Mouse (Mus musculus): ENCODE measurements at regions not wholly inside any gene's neighbourhood (a gene's known extent, or its start where the extent isn't known, plus 50 kb on each side); places are given as distances from the start of the nearest gene placed in this dataset.

DNA sequence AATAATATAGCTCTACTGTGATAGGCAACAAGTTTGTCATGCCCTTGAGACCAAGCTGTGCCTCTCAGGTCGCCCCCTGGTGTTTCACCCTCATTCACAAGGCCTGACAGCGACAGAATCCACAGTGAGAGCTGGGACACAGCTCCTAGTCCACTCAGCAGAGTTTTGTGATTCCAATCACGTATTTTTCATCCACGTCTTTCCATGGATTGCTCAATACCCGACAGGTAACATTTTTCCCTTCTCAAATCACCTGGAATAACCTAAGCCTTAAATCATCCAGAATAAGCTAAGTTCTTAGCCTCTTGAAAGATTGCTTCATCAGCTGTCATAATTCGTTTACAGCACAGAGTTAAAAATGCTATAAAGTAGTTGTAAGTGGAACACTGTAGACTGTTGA, 211.3 kb downstream of the Ccdc91 start:
- WGBS = 71% methylated on average over 6 of the region's 6 CpGs
- Histone ChIP-seq H3K4me2 (ENCODE audit: low read depth, low read length) (no peak overlapping the region), H3K4me3 (ENCODE audit: low read depth, low read length) (no peak overlapping the region), H3K4me1 (ENCODE audit: control insufficient read depth, insufficient read depth, low read length) (no peaks in the 10 kb centered on the region; the same call in 1 of the 2 replicates), H3K9ac (replicated peaks; ENCODE audit: low read length) (no peak overlapping the region), H3K9me3 (replicated peaks; ENCODE audit: control insufficient read depth, low read length) (no peaks in the 10 kb centered on the region), H3K36me3 (replicated peaks; ENCODE audit: control insufficient read depth, insufficient read depth, low read depth, low read length) (no peaks in the 10 kb centered on the region), H3K27me3 (ENCODE audit: control insufficient read depth, insufficient read depth, low read length) (no peaks in the 10 kb centered on the region), H3K27ac (replicated peaks; ENCODE audit: low read depth, low read length) (no peak overlapping the region)
- ATAC-seq (replicated peaks; ENCODE audit: insufficient number of reproducible peaks, low FRiP score, low TSS enrichment, low read depth) = no peak
- no peak for DNase-seq (ENCODE audit: low spot score)

DNA sequence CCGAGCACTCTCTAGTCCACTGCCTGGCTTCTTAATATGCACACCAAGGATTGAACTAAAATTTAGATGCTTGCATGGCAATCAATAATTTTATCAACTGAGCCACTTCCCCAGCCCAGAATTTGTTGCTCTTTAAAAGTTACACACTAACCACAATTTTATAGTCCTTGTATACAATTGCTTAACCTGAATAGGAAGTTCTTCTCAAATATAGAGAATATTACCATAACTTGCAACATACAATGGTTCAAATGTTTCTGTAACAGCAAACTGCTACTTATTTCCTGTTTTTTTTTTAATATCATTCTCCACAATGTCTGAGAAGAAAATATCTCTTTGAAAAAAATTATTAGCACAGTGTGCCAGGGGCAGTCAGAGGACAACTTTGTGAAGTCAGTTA, 222.6 kb downstream of the Ccdc91 start:
- Histone ChIP-seq H3K4me2 (ENCODE audit: low read depth, low read length) (no peak overlapping the region), H3K36me3 (replicated peaks; ENCODE audit: control insufficient read depth, insufficient read depth, low read depth, low read length) (no peaks in the 10 kb centered on the region), H3K4me1 (ENCODE audit: control insufficient read depth, insufficient read depth, low read length) (no peaks in the 10 kb centered on the region), H3K27me3 (ENCODE audit: control insufficient read depth, insufficient read depth, low read length) (no peaks in the 10 kb centered on the region), H3K9ac (replicated peaks; ENCODE audit: low read length) (no peak overlapping the region), H3K4me3 (ENCODE audit: low read depth, low read length) (no peak overlapping the region), H3K9me3 (replicated peaks; ENCODE audit: control insufficient read depth, low read length) (no peaks in the 10 kb centered on the region), H3K27ac (replicated peaks; ENCODE audit: low read depth, low read length) (no peak overlapping the region)
- no peak for DNase-seq (ENCODE audit: low spot score)
- no peak for ATAC-seq (replicated peaks; ENCODE audit: insufficient number of reproducible peaks, low FRiP score, low TSS enrichment, low read depth)
- 93% methylated on average over 1 of the region's 1 CpGs for WGBS

DNA sequence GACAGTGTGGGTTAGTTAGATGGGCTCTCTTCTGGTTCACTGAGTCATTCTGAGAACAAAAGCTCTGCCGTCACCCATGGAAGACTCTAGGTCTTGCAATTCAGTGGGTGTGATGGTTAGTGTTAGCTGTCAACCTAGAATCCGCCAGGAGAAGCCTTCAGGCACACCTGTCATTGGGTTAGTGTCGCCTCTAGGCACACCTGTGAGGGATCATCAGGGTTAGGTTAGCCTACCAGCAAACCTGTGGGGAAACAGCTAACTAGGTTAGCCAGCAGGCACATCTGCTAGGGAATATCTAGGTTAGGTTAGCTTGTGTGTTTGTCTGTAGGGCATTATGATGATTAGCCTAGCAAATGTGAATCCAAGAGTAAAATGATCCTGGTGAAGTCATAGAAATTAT, 223.8 kb downstream of the Ccdc91 start:
- ATAC-seq (replicated peaks; ENCODE audit: insufficient number of reproducible peaks, low FRiP score, low TSS enrichment, low read depth) = no peak
- no peaks in the 10 kb centered on the region for H3K9me3 ChIP-seq (replicated peaks; ENCODE audit: control insufficient read depth, low read length)
- no peak overlapping the region for H3K4me2 ChIP-seq (ENCODE audit: low read depth, low read length)

DNA sequence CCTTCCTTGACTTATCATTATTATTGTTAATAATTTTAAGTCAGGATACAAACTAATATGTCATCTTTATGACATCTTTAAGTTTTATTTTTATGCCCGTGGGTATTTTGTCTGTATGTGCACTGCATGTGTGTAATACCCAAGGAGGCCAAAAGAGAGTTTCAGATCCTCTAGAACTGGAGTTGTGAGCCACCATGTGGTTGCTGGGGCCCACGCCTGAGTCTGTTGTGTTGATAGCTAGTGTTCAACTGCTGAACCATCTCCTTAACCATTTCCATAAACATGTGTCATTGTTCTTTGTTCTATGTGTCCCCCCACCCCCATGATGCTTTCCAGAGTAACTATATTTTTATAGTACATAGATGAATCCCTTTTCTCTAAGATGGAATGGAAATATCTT, 225.0 kb downstream of the Ccdc91 start:
- Histone ChIP-seq H3K4me2 (ENCODE audit: low read depth, low read length) (no peak overlapping the region), H3K27ac (replicated peaks; ENCODE audit: low read depth, low read length) (no peak overlapping the region), H3K27me3 (ENCODE audit: control insufficient read depth, insufficient read depth, low read length) (no peaks in the 10 kb centered on the region), H3K4me1 (ENCODE audit: control insufficient read depth, insufficient read depth, low read length) (no peaks in the 10 kb centered on the region), H3K36me3 (replicated peaks; ENCODE audit: control insufficient read depth, insufficient read depth, low read depth, low read length) (no peaks in the 10 kb centered on the region), H3K4me3 (ENCODE audit: low read depth, low read length) (no peak overlapping the region), H3K9ac (replicated peaks; ENCODE audit: low read length) (no peak overlapping the region), H3K9me3 (replicated peaks; ENCODE audit: control insufficient read depth, low read length) (no peaks in the 10 kb centered on the region)
- ATAC-seq (replicated peaks; ENCODE audit: insufficient number of reproducible peaks, low FRiP score, low TSS enrichment, low read depth) (no peak), DNase-seq (ENCODE audit: low spot score) (no peak)
- 70% methylated on average over 2 of the region's 2 CpGs for WGBS

More for the DNA sequence above, 223.8 kb downstream of the Ccdc91 start:
- no peaks in the 10 kb centered on the region for H3K36me3 ChIP-seq (replicated peaks; ENCODE audit: control insufficient read depth, insufficient read depth, low read depth, low read length)
- no peaks in the 10 kb centered on the region for H3K27me3 ChIP-seq (ENCODE audit: control insufficient read depth, insufficient read depth, low read length)
- WGBS = 80% methylated on average over 3 of the region's 3 CpGs
- no peak overlapping the region for H3K9ac ChIP-seq (replicated peaks; ENCODE audit: low read length)
- H3K4me3 ChIP-seq (ENCODE audit: low read depth, low read length) = no peak overlapping the region
- H3K27ac ChIP-seq (replicated peaks; ENCODE audit: low read depth, low read length) = no peak overlapping the region
- H3K4me1 ChIP-seq (ENCODE audit: control insufficient read depth, insufficient read depth, low read length) = no peaks in the 10 kb centered on the region
- DNase-seq (ENCODE audit: low spot score) = no peak

DNA sequence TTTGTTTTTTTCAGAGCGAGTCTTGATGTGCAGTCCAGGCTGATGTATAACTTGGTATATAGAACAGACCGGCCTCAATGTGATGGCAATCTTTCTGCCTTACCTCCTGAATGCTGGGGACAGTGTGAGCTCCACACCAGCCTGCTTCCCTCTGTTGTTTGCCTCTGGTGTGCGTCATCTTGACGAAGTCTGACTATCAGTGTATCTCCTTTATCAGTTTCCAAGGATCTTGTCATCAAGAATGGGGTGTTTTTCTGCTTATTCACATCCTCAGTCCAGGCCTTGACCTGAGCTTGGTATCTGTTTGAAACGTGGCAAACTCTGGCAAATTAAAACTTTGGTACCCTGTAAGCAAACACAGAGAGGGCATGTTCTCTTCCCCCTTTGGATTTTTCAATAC, 226.3 kb downstream of the Ccdc91 start:
- no peak overlapping the region for H3K4me3 ChIP-seq (ENCODE audit: low read depth, low read length)
- no peak overlapping the region for H3K9ac ChIP-seq (replicated peaks; ENCODE audit: low read length)

DNA sequence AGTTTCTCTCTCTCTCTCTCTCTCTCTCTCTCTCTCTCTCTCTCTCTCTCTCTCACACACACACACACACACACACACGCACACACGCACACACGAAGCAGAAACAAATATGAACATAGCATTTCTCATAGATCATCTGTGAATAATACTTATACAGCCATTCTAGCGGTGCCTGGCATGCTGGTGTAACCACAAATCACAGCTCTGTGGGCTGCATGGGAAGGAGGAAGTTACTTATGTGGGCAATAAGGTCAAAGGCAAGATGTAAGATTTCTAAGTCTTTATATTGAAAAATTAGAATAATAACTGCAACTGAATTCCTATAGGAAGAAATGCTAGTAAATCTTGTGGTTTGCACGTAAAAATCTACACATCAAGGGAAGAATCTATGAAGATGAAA, 228.7 kb downstream of the Ccdc91 start:
- DNase-seq (ENCODE audit: low spot score) (no peak), ATAC-seq (replicated peaks; ENCODE audit: insufficient number of reproducible peaks, low FRiP score, low TSS enrichment, low read depth) (no peak)
- Histone ChIP-seq H3K27me3 (ENCODE audit: control insufficient read depth, insufficient read depth, low read length) (no peaks in the 10 kb centered on the region), H3K4me3 (ENCODE audit: low read depth, low read length) (no peak overlapping the region), H3K36me3 (replicated peaks; ENCODE audit: control insufficient read depth, insufficient read depth, low read depth, low read length) (no peaks in the 10 kb centered on the region), H3K4me1 (ENCODE audit: control insufficient read depth, insufficient read depth, low read length) (no peaks in the 10 kb centered on the region), H3K4me2 (ENCODE audit: low read depth, low read length) (no peak overlapping the region), H3K9ac (replicated peaks; ENCODE audit: low read length) (no peak overlapping the region), H3K9me3 (replicated peaks; ENCODE audit: control insufficient read depth, low read length) (no peaks in the 10 kb centered on the region), H3K27ac (replicated peaks; ENCODE audit: low read depth, low read length) (no peak overlapping the region)
- WGBS = 85% methylated on average over 5 of the region's 5 CpGs

More for the DNA sequence above, 226.3 kb downstream of the Ccdc91 start:
- no peak for DNase-seq (ENCODE audit: low spot score)
- 79% methylated on average over 5 of the region's 5 CpGs for WGBS
- no peak overlapping the region for H3K4me2 ChIP-seq (ENCODE audit: low read depth, low read length)
- H3K27ac ChIP-seq (replicated peaks; ENCODE audit: low read depth, low read length) = no peak overlapping the region
- H3K9me3 ChIP-seq (replicated peaks; ENCODE audit: control insufficient read depth, low read length) = no peaks in the 10 kb centered on the region
- no peaks in the 10 kb centered on the region for H3K27me3 ChIP-seq (ENCODE audit: control insufficient read depth, insufficient read depth, low read length)
- H3K4me1 ChIP-seq (ENCODE audit: control insufficient read depth, insufficient read depth, low read length) = no peaks in the 10 kb centered on the region
- H3K36me3 ChIP-seq (replicated peaks; ENCODE audit: control insufficient read depth, insufficient read depth, low read depth, low read length) = no peaks in the 10 kb centered on the region
- ATAC-seq (replicated peaks; ENCODE audit: insufficient number of reproducible peaks, low FRiP score, low TSS enrichment, low read depth) = no peak

DNA sequence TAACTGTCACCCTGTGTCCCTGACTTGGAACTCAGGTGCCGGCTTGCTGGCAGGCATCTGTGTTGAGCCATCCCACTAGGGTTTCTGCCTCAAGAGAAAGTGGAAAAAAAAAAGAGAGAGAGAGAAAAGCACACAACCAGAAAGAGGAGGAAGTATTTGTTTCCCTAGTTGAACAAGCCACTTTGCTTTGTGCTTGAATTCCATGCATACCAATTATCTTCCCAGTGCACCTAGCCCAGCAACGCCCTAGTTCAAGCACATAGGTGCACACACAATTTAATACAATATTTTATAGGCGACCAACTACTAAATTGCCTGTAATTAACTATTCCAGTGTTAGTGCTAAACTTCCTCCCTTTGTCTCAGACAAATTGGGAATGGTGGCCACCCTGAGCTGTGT, 230.3 kb downstream of the Ccdc91 start:
- H3K4me2 ChIP-seq (ENCODE audit: low read depth, low read length) = no peak overlapping the region
- no peak for DNase-seq (ENCODE audit: low spot score)
- no peaks in the 10 kb centered on the region for H3K9me3 ChIP-seq (replicated peaks; ENCODE audit: control insufficient read depth, low read length)
- H3K27me3 ChIP-seq (ENCODE audit: control insufficient read depth, insufficient read depth, low read length) = no peaks in the 10 kb centered on the region
- no peak overlapping the region for H3K9ac ChIP-seq (replicated peaks; ENCODE audit: low read length)
- no peaks in the 10 kb centered on the region for H3K4me1 ChIP-seq (ENCODE audit: control insufficient read depth, insufficient read depth, low read length)
- no peak overlapping the region for H3K4me3 ChIP-seq (ENCODE audit: low read depth, low read length)
- H3K27ac ChIP-seq (replicated peaks; ENCODE audit: low read depth, low read length) = no peak overlapping the region
- no peaks in the 10 kb centered on the region for H3K36me3 ChIP-seq (replicated peaks; ENCODE audit: control insufficient read depth, insufficient read depth, low read depth, low read length)
- no peak for ATAC-seq (replicated peaks; ENCODE audit: insufficient number of reproducible peaks, low FRiP score, low TSS enrichment, low read depth)
- WGBS = 61% methylated on average over 3 of the region's 3 CpGs

DNA sequence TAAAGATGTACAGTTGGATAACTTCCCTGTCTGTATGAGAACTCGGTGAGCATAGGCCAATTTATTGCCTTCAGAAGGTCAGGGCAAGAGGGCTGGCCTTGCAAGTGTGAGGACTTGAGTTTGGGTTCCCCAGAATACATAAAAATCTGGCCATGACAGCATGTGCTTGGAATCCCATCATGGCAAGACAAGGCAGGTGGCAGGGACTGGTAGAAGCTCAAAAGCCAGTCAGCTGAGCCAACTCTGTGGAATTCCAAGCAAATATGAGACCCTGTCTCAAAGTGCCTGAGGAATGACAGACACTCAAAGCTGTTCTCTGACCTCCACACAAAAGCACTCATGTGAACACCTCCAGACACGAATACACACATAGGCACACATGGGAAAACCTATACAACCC, 231.1 kb downstream of the Ccdc91 start:
- Histone ChIP-seq H3K9ac (replicated peaks; ENCODE audit: low read length) (no peak overlapping the region), H3K36me3 (replicated peaks; ENCODE audit: control insufficient read depth, insufficient read depth, low read depth, low read length) (no peaks in the 10 kb centered on the region), H3K27ac (replicated peaks; ENCODE audit: low read depth, low read length) (no peak overlapping the region), H3K27me3 (ENCODE audit: control insufficient read depth, insufficient read depth, low read length) (no peaks in the 10 kb centered on the region), H3K4me3 (ENCODE audit: low read depth, low read length) (no peak overlapping the region), H3K9me3 (replicated peaks; ENCODE audit: control insufficient read depth, low read length) (no peaks in the 10 kb centered on the region), H3K4me2 (ENCODE audit: low read depth, low read length) (no peak overlapping the region), H3K4me1 (ENCODE audit: control insufficient read depth, insufficient read depth, low read length) (no peaks in the 10 kb centered on the region)
- DNase-seq (ENCODE audit: low spot score) (no peak), ATAC-seq (replicated peaks; ENCODE audit: insufficient number of reproducible peaks, low FRiP score, low TSS enrichment, low read depth) (no peak)
- 81% methylated on average over 2 of the region's 2 CpGs for WGBS

All from embryonic facial prominence, embryonic 11.5 days (tissue).